In genomic region chr3:121171872-121172265, GRCm38 (mm10) we compare ENCODE assay signal across 8 mouse cellular contexts. TPM values are rescaled to one million over a fixed set of nuclear protein-coding genes. Genes with fewer than 3 reads are reported as not detected.
DNase-seq lines count a peak whose midpoint lies in the region; ATAC-seq and TF ChIP-seq lines count a peak whose summit lies in the region.

No protein-coding gene starts in this region.

- 28% methylated on average over 6 of the region's 6 CpGs for WGBS in lung, adult 2 months
- WGBS in kidney, postnatal 0 days, result 39% methylated on average over 6 of the region's 6 CpGs
- 61% methylated on average over 6 of the region's 6 CpGs for WGBS in neural tube, embryonic 14.5 days

- no peaks in the 10 kb centered on the region for H3K36me3 ChIP-seq in kidney, postnatal 0 days (ENCODE audit: insufficient read depth, low read length)
- H3K36me3 ChIP-seq in neural tube, embryonic 14.5 days (ENCODE audit: control insufficient read depth, insufficient read depth, low read length), result no peaks in the 10 kb centered on the region

- no peaks in the 10 kb centered on the region for H3K9me3 ChIP-seq in kidney, postnatal 0 days (replicated peaks; ENCODE audit: low read length)
- H3K9me3 ChIP-seq in neural tube, embryonic 14.5 days (ENCODE audit: control insufficient read depth, low read length), result no peaks in the 10 kb centered on the region

- no peak for TF ChIP-seq CTCF in lung, adult 2 months (IDR thresholded peaks at IDR 0.05; ENCODE audit: insufficient read depth, low read length)
- TF ChIP-seq CTCF in kidney, postnatal 0 days (IDR thresholded peaks at IDR 0.05; ENCODE audit: low read depth), result no peak

- no peak overlapping the region for H3K27ac ChIP-seq in kidney, postnatal 0 days
- no peak overlapping the region for H3K27ac ChIP-seq in neural tube, embryonic 14.5 days (ENCODE audit: low read depth, low read length)

- DNase-seq in lung, adult 2 months, result no peak
- no peak for DNase-seq in lung, postnatal 14 days
- no peak for DNase-seq in kidney, postnatal 0 days (ENCODE audit: low spot score)
- DNase-seq in thymus, postnatal 10 days (ENCODE audit: low spot score in 2 of 2), result no peak
- DNase-seq in layer of hippocampus, adult 11-12 months (ENCODE audit: low spot score), result no peak
- no peak for DNase-seq in adrenal gland, postnatal 10 days

- no peak for TF ChIP-seq POLR2A in lung, adult 2 months (IDR thresholded peaks at IDR 0.05; ENCODE audit: borderline replicate concordance, extremely low read depth, low read depth, low read length)

- ATAC-seq in erythroid progenitor cell, adult 5-6 weeks (replicated peaks; ENCODE audit: low FRiP score, poor library complexity, severe bottlenecking), result peak; percentile 22
- no peak for ATAC-seq in kidney, postnatal 0 days (replicated peaks; ENCODE audit: low FRiP score, low read depth)
- 0 out of 2 replicates have a peak, but pooled peaks have one; percentile 15 for ATAC-seq in neural tube, embryonic 14.5 days (ENCODE audit: low read depth)

- H3K9ac ChIP-seq in kidney, postnatal 0 days (ENCODE audit: low read depth, low read length), result 0 out of 2 replicates have a peak overlapping the region, but pooled peaks have one; percentile 65
- H3K9ac ChIP-seq in neural tube, embryonic 14.5 days (replicated peaks; ENCODE audit: low read depth, low read length), result no peak overlapping the region

- peak overlapping the region; percentile 15 for H3K4me3 ChIP-seq in lung, adult 2 months (replicated peaks; ENCODE audit: extremely low read depth, low read depth, low read length)
- H3K4me3 ChIP-seq in kidney, postnatal 0 days (replicated peaks; ENCODE audit: low read depth, low read length), result peak overlapping the region; percentile 75
- H3K4me3 ChIP-seq in neural tube, embryonic 14.5 days (ENCODE audit: low read depth, low read length), result peak overlapping the region; percentile 58

- no peaks in the 10 kb centered on the region for H3K27me3 ChIP-seq in kidney, postnatal 0 days (ENCODE audit: insufficient read depth, low read length)
- no peaks in the 10 kb centered on the region for H3K27me3 ChIP-seq in neural tube, embryonic 14.5 days (ENCODE audit: control insufficient read depth, insufficient read depth, low read length)

- no peaks in the 10 kb centered on the region; the same call in 1 of the 2 replicates for H3K4me1 ChIP-seq in lung, adult 2 months (ENCODE audit: control insufficient read depth, insufficient read depth, low read length)
- 0 out of 2 replicates have a peak, but pooled peaks cover 4% of the 10 kb centered on the region for H3K4me1 ChIP-seq in kidney, postnatal 0 days (replicated peaks; ENCODE audit: insufficient read depth, low read length)
- H3K4me1 ChIP-seq in neural tube, embryonic 14.5 days (ENCODE audit: control insufficient read depth, insufficient read depth, low read length), result no peaks in the 10 kb centered on the region

- H3K4me2 ChIP-seq in kidney, postnatal 0 days (ENCODE audit: low read length), result peak overlapping the region; percentile 93
- peak overlapping the region; percentile 74 for H3K4me2 ChIP-seq in neural tube, embryonic 14.5 days (ENCODE audit: low read depth, low read length)

RNA-seq across cellular contexts. Expression of gene Rwdd3, which starts 0.4 kb away (rescaled TPM):
- polyA plus RNA-seq in lung, adult 2 months (2012; rRNA removed), result 1.6 and 3.3 TPM in 2 replicates
- total RNA-seq in erythroid progenitor cell, adult 5-6 weeks (2015; ENCODE audit: low replicate concordance), result 2.5 and 2.9 TPM in 2 replicates
- total RNA-seq in erythroid progenitor cell, adult 5-6 weeks (2017; ENCODE audit: low replicate concordance), result 0.39 TPM in 1 of 2 replicates, not detected in the other
- polyA plus RNA-seq in kidney, postnatal 0 days (2015; fragmentation: Nextera tagmentation; extraction: Ambion mirVana), result 8.2 and 8.5 TPM in 2 replicates
- 5.9 and 7.6 TPM in 2 replicates for polyA plus RNA-seq in neural tube, embryonic 14.5 days (2014; fragmentation: Nextera tagmentation; extraction: Ambion mirVana)
- 10 to 100 TPM; 12.4 to 16.8 TPM for total RNA-seq in adrenal gland, postnatal 10 days (2021)

Comparison
In these comparisons a context has a peak if more than half of its experiments do, and no peak if none do; other contexts are left out.
1. H3K4me3 ChIP-seq: peak in every context shown above with its lines; median percentile 75 in kidney, postnatal 0 days; 58 in neural tube, embryonic 14.5 days; 15 in lung, adult 2 months.